Mouse (Mus musculus) embryo, embryonic 10 days (tissue): ENCODE measurements around the gene H3f3b.
"Not testable (repeated sequence)": the region's sequence is repeated elsewhere in the genome, so short reads cannot be mapped to it uniquely, and the experiment has no call there.

ENCODE experiments used
- DNase-seq: peaks from one replicate; pipeline ENCODE4 v3.0.0-alpha.2; 2015; ENCODE audit warnings: low spot score

H3f3b gene

GRCm38 (mm10) chr11:116045173-116045572, 17.4 kb upstream of the H3f3b start:
- no peak for DNase-seq

- DNase-seq, result no peak
Observed at GRCm38 (mm10) chr11:116043286-116043685, 15.5 kb upstream of the H3f3b start.

DNA sequence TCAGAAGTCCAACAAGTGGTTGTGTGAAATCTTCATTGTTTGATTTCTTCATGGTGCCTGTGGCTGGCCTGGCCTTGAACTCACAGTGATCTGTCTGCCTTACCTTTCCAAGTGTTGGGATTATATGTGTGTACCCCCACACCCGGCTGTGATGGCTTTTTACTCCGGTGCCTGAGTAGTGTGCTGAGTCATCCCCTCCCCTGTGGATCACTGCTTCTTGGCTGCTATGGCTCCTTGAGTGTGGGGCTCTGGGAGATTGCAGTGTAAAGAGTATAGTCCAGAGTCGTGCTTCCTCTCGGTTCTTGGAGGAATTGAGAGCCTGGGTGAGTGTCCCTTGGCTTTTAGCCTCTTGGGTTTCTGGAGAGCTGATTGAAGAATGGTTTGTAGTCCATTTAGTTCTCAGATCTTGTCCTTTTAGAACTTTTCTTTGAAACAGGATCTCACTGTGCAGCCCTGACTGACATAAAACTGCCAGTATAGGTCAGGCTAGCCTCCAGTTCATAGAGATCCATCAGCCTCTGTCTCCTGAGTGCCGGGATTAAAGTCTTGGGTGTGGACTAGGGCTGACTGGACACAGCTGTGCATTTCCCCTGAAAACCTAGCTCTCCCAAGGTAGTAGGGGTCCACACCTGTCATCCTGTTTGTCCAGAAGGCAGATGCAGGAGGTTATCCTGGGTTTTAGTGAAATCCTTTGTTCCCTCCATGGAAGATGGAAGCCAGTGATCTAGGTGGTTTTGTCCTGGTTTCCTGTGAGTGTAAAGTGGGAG, 14.8 kb upstream of the H3f3b start:
- DNase-seq, result no peak

DNA sequence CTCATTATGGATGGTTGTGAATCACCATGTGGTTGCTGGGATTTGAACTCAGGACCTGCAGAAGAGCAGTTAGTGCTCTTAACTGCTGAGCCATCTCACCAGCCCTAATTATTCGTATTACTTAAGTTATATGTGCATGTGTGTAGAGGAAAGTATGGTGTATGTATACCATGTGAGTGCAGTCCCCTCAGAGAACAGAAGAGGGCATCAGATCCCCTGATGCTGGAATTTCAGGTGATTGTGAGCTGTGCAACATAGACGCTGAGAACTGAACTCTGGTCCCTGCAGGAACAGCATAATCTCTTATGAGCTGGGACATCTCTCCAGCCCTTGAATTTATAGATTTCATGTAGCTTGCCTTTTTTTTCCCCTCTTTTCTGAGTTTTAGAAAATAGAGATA, 14.1 kb upstream of the H3f3b start:
- DNase-seq, result no peak

DNA sequence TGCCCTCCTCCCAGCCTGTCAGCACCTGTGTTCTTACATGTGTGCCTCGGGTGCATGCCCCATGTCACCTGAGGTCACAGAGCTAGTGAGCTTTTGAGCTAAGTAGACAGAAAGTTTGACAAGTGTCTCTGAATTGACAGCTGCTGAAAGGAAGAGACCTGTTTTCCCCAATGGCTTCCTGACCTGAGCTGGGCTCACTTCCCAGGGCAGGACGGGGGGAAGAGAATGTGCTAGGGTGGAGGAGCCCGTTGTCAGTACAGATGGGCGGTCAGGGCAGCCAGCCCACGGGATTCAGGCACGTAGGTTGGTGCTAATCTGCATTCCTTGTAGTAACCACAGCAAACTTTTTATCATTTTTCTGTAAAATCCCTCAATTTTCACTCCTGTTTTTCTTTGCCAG, 12.8 kb upstream of the H3f3b start:
- no peak for DNase-seq

DNA sequence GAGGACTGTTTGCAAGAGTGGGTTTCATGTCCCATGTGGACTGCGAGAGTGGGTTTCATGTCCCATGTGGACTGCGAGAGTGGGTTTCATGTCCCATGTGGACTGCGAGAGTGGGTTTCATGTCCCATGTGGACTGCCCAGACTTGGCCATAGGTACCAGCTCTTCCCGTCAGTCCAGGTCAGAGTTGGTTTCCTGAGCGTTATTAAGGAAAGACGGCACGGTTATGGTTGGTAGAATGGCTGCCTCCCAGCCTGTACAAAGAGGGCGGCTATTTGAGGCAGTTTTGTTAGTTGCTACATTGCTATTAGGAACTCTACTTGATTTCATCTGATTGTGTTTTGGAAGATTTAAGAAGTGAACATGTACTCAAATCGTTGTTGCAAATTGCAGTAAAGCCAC, 10.1 kb upstream of the H3f3b start:
- DNase-seq, result no peak

DNA sequence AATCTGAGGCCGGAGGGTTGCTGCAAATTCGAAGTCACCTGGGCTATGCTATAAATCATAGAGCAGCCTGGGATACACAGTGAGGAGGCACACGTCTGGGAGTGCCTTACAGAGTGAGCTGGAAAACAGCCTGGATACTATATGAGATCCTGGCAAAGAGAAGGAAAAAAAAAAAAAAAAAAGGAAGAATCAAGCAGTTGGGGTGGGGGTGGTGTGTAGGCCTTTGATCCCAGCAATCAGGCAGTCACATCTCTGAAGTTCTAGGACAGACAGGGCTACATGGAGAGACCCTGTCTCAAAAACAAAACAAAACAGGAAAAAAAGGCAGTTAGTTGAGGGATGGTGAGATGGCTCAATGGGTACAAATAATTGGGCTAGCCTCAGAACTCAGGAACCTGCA, 8.9 kb upstream of the H3f3b start:
- DNase-seq, result no peak

- no peak for DNase-seq
Observed at GRCm38 (mm10) chr11:116034584-116034983, 6.8 kb upstream of the H3f3b start.

DNA sequence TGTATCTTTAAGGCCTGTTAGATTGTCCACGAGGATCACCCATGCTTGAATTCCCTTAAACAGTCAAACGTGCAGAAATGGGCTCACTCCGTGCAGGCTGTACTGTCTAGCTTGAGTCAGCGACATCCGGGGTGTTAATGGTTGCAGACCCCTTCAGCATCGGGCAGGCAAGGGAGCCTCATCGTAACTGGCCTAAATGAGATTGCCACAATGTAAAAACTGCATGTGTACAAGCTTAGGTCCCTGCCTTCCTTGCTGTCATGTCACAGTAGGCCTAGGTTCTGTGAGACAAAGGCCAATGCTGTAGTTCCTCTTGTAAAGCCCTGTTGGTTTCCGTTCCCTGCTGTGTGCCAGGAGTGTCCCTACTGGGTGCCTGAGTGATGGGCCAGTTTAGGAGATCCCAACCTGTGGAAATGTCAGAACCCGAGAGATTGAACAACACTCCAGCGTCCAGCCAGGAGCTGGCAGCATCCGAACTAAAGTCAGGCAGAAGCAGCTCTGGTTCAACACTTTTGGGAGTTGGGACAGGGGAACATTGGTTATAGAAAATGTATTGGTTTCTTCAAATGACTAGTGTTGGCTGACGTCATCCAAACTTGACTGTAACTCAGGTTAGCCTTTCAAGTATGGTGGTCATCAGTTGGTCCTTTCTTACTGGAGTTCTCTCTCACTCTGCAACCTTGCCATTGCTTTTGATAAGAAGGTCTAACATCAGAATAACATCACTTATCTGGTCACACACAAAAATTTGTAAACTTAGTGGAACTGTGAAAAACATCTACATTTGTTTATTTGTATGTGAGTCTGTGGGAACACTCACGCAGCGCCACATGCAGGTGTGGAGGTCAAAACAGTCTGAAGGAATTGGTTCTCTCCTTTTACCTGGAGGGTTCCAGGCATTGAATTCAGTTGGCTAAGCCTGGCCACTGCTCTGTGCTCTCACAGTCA, 3.4 kb upstream of the H3f3b start:
- DNase-seq, result peak; percentile 25

DNA sequence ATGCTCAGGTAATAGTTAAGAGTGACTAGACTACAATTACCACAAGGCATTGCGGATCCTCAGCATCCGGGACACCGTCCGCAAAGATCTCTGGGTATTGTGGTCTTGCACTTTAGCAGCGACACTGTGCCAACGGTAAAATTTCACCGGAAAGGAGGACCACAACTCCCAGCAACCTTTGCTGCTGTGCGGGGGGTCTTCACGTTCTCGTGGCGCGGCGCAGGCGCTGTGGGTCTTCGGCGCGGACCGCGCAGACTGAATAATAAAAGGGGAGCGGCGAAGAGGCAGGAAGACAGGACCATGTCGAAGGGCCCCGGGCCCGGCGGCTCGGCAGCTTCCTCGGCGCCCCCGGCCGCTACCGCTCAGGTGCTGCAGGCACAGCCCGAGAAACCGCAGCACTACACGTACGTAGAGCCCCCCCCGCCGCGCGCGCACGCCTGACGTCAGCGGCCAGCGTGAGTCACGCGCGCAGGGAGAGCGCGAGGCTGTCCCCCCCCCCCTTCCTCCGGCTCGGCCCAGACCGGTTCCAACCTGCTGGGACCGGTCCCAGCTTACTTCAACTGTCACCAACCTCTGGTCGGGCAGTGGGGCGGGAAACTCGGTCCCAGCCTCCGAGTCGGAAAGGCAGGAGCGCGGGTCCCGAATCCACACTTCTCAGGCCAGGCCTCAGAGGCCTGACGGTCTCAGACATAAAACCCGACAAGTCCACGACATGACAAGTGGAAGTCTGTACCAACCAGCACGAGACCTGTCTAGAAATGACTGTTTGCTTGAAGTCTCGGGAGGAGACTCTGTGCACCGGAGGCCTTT, 2.5 kb upstream of the H3f3b start, which contains the start of gene Unk:
TSS of gene Unk (plus strand) at position 235 of the 810 bp plus-strand sequence.
- peak; percentile 99 for DNase-seq

GRCm38 (mm10) chr11:116029086-116029865, 1.5 kb upstream of the H3f3b start:
- DNase-seq, result no peak

DNA sequence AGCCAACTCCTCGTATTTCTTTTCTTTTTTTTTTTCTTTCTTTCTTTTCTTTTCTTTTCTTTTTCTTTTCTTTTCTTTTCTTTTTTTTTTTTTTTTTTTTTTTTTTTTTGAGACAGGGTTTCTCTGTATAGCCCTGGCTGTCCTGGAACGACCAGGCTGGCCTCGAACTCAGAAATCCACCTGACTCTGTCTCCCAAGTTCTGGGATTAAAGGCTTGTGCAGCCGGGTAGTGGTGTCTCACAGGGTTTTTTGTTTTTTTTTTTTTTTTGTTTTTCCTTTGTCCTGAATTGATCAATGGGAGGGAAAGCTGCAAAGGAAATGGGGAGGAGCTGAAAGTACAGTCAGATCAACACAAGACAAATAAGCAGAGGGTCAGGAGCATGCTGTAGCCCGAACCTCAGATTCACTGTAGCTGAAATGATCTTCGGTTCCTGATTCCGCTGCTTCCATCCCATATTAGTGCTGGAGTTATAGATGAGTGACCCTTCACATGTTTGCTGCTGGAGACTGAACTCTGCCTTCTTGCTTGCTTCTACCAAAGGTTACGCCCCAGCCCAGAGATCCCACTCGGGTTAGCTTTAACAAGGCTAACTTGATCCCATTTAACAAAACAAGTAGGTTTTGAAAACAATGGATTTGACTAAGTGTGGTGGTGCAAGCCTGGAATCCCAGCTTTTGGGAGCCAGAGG, 559 bp upstream of the H3f3b start:
- no peak for DNase-seq

DNA sequence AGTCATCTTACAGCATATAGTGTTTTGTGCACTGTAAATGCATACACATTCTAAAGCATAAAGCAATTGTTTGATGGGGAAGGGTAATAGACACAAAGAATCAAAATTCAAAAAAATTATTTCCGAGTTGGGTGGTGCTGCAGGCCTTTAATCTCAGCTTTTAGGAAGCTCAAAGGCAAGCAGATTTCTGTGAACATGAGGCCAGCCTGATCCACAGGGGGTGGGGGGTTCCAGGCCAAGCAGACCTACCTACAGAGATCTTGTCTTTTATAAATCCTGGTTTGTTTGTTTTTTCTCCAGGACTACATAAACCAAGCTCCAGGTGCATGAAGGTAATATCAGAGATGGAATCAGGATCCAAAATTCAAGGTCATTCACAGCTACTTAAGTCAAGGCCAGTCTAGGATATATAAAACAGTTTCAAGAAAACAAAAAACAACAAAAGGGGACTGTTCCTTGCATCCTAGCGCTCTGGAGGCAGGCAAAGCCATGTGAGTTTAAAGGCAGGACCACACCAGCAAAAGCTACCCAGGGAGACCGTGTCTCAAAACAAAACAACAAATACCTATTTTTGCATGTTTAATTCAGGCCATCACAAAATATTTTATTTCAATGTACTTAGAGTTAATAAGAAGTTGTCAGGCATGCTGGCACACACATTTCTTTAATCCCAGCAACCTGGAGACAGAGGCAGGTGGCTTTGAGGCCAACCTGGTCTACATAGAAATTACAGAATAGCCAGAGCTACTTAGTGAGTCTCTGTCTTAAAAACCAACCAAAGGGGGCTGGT, 2.5 kb downstream of the H3f3b start:
- DNase-seq, result no peak

DNA sequence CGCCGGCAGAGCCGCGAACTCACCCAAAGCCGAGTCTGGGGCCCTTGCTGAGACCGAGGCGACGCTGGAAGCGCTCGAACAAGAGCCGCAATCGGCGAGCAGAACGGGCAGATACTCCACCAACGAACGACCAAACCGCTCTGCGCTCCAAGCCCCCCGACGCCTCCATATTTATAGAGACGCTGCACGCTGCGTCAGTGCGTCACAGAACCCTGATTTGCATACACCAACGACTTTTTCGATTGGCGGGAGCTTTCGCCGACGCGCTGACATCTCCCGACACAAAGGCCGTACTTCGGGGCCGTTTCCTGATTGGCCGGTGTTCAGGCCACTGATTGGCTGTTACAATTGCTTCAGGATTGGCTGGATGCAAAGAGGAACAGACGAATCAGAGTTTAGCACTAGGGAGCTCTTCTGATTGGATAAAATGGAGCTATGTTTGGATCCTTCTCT, 3.4 kb downstream of the H3f3b start:
- peak; percentile 99 for DNase-seq

DNA sequence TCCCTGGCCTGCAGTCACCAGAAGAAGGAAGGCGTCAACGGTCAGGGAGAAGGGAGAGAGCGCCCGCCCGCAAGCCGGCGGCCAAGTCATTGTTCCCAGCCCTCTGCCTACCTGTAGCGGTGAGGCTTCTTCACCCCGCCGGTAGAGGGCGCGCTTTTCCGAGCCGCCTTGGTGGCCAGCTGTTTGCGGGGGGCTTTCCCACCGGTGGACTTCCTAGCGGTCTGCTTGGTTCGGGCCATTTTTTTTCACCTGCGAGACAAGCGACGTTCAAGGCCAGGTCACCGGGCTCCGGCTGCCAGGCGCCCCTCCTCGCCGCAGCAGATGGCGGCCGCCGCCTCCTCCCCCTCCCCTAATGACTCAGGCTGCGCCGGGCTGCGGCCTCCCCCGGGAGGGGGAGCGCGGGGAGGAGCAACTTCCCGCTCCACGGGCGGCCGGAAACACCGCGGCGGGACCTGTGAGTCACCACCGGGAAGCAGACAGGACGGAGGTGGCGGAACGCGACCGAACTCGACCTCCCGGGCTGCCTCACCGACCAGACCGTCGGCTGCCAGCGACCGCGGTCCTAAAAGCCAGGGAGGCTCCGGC, 3.9 kb downstream of the H3f3b start:
- DNase-seq, result peak; percentile 74

GRCm38 (mm10) chr11:116023074-116023770, 4.5 kb downstream of the H3f3b start:
- DNase-seq, result not testable (repeated sequence)

GRCm38 (mm10) chr11:116022256-116022780, 5.4 kb downstream of the H3f3b start:
- no peak for DNase-seq
